Mouse (Mus musculus): ENCODE results near the gene Psmb9.

DNA sequence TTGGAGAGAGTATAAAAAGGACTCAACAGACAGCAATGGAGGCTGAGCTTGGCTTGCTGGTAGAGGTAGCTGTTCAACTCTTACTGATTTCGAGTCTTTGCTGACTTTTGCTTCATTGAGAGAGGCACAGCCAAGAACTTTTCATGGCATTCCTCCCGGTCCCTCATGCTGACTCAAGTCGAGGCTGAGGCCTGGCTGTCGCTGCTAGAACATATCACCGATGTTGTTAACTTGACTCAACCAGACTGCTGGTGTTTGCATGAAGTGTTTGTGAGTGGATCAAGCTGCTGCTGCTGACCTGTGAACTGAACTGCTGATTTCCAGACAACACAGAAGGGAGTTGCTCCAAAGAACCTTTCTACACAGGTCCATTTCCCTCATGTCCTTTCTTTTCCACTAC, 49.1 kb upstream of the Psmb9 start:
- no peak for TF ChIP-seq CTCF (IDR thresholded peaks at IDR 0.05)
- no peak for TF ChIP-seq POLR2A (IDR thresholded peaks at IDR 0.05; ENCODE audit: insufficient read depth, low read depth, low read length)
- no peak for TF ChIP-seq EP300 (IDR thresholded peaks at IDR 0.05; ENCODE audit: insufficient read depth, low read depth, low read length)
